Mouse (Mus musculus): ENCODE measurements at regions not wholly inside any gene's neighbourhood (a gene's known extent, or its start where the extent isn't known, plus 50 kb on each side); places are given as distances from the start of the nearest gene placed in this dataset.

- Histone ChIP-seq H3K27ac (no peak overlapping the region), H3K4me1 (peaks cover 11% of the 10 kb centered on the region; the same call in 1 of the 2 replicates), H3K27me3 (no peaks in the 10 kb centered on the region), H3K36me3 (ENCODE audit: poor library complexity, severe bottlenecking) (no peaks in the 10 kb centered on the region), H3K4me3 (no peak overlapping the region), H3K9ac (no peak overlapping the region), H3K9me3 (replicated peaks) (no peaks in the 10 kb centered on the region), H3K4me2 (no peak overlapping the region)
- 4% methylated on average over 1 of the region's 1 CpGs for WGBS
- ATAC-seq = peak; percentile 65
Measured at GRCm38 (mm10) chr15:103627085-103627484, 62.2 kb upstream of the Glycam1 start.

All from forebrain, embryonic 13.5 days (tissue).